Comparison of ENCODE assay signal across 28 mouse cellular contexts in genomic region chr5:135162821-135163220, GRCm38 (mm10). TPM values are rescaled to one million over a fixed set of nuclear protein-coding genes. Genes with fewer than 3 reads are reported as not detected.
A peak's percentile ranks its signal among the peaks of the same experiment; 100 is the strongest.
DNase-seq lines count a peak whose midpoint lies in the region; ATAC-seq lines count a peak whose summit lies in the region.
"Had no signal": no experiment of that assay in that cellular context is flagged by ENCODE, and none has a peak within 500 bp of the region (broad histone marks: within the 10 kb centered on the region; RNA-seq: fewer than 3 reads in every experiment).

No protein-coding gene starts in this region.

- H3K36me3 ChIP-seq in intestine, embryonic 16.5 days (ENCODE audit: control insufficient read depth, insufficient read depth, low read length): peaks cover 10% of the 10 kb centered on the region
- peaks cover 41% of the 10 kb centered on the region for H3K36me3 ChIP-seq in intestine, embryonic 15.5 days
- peaks cover 42% of the 10 kb centered on the region for H3K36me3 ChIP-seq in kidney, embryonic 14.5 days (ENCODE audit: control insufficient read depth, insufficient read depth, low read length)

- peak; percentile 60 for DNase-seq in kidney, postnatal 14 days
- DNase-seq in heart, postnatal 25 days (ENCODE audit: low spot score): no peak
- DNase-seq in adrenal gland, postnatal 14 days: no peak
- DNase-seq: adrenal gland, postnatal 25 days; cerebellum, postnatal 10 days; gastrocnemius, postnatal 10 days; heart, postnatal 14 days; layer of hippocampus, adult 9-11 months; liver, embryonic 13.5 days; lung, adult 18-20 months; right cerebral cortex, postnatal 25 days; thymus, postnatal 14 days had no signal

- no peaks in the 10 kb centered on the region for H3K27me3 ChIP-seq in intestine, embryonic 16.5 days (replicated peaks; ENCODE audit: control insufficient read depth, insufficient read depth, low read length)
- H3K27me3 ChIP-seq in intestine, embryonic 15.5 days (replicated peaks): no peaks in the 10 kb centered on the region
- no peaks in the 10 kb centered on the region for H3K27me3 ChIP-seq in kidney, embryonic 14.5 days (ENCODE audit: control insufficient read depth, insufficient read depth, low read length)
- H3K27me3 ChIP-seq: embryonic facial prominence, embryonic 15.5 days; forebrain, embryonic 13.5 days; limb, embryonic 15.5 days; liver, embryonic 13.5 days; midbrain, embryonic 15.5 days; Patski; stomach, embryonic 15.5 days had no signal

- H3K4me3 ChIP-seq in intestine, embryonic 16.5 days (ENCODE audit: low read length): no peak overlapping the region
- H3K4me3 ChIP-seq in intestine, embryonic 15.5 days (replicated peaks): no peak overlapping the region
- no peak overlapping the region for H3K4me3 ChIP-seq in kidney, embryonic 14.5 days (ENCODE audit: low read length)
- H3K4me3 ChIP-seq: embryonic facial prominence, embryonic 10.5 days; embryonic facial prominence, embryonic 15.5 days; forebrain, embryonic 13.5 days; limb, embryonic 10.5 days; limb, embryonic 15.5 days; liver, embryonic 13.5 days; midbrain, embryonic 15.5 days; stomach, embryonic 15.5 days had no signal

- no peaks in the 10 kb centered on the region for H3K4me1 ChIP-seq in intestine, embryonic 16.5 days (ENCODE audit: control insufficient read depth, insufficient read depth, low read length)
- H3K4me1 ChIP-seq in intestine, embryonic 15.5 days (replicated peaks): 0 out of 2 replicates have a peak, but pooled peaks cover under 1% of the 10 kb centered on the region
- H3K4me1 ChIP-seq in kidney, embryonic 14.5 days (ENCODE audit: control insufficient read depth, insufficient read depth, low read length): no peaks in the 10 kb centered on the region
- H3K4me1 ChIP-seq: forebrain, embryonic 13.5 days had no signal

- no peak overlapping the region for H3K4me2 ChIP-seq in intestine, embryonic 16.5 days (ENCODE audit: low read depth, low read length)
- no peak overlapping the region for H3K4me2 ChIP-seq in intestine, embryonic 15.5 days (replicated peaks)
- H3K4me2 ChIP-seq in kidney, embryonic 14.5 days (replicated peaks; ENCODE audit: low read depth, low read length): no peak overlapping the region
- H3K4me2 ChIP-seq: embryonic facial prominence, embryonic 15.5 days; forebrain, embryonic 13.5 days; limb, embryonic 15.5 days; liver, embryonic 13.5 days; midbrain, embryonic 15.5 days; stomach, embryonic 15.5 days had no signal

- H3K27ac ChIP-seq in intestine, embryonic 16.5 days (ENCODE audit: low read length): no peak overlapping the region
- no peak overlapping the region for H3K27ac ChIP-seq in intestine, embryonic 15.5 days
- peak overlapping the region; percentile 74 for H3K27ac ChIP-seq in kidney, embryonic 14.5 days (ENCODE audit: low read depth, low read length)
- H3K27ac ChIP-seq: embryonic facial prominence, embryonic 10.5 days; embryonic facial prominence, embryonic 15.5 days; forebrain, embryonic 13.5 days; hindbrain, postnatal 0 days; limb, embryonic 10.5 days; limb, embryonic 15.5 days; liver, embryonic 13.5 days; macrophage; midbrain, embryonic 15.5 days; stomach, embryonic 15.5 days had no signal

- WGBS in intestine, embryonic 16.5 days: 80% methylated on average over 6 of the region's 6 CpGs
- 82% methylated on average over 6 of the region's 6 CpGs for WGBS in intestine, embryonic 15.5 days
- 67% methylated on average over 6 of the region's 6 CpGs for WGBS in kidney, embryonic 14.5 days

- no peaks in the 10 kb centered on the region for H3K9me3 ChIP-seq in intestine, embryonic 16.5 days (ENCODE audit: control insufficient read depth, low read length)
- H3K9me3 ChIP-seq in intestine, embryonic 15.5 days: no peaks in the 10 kb centered on the region
- no peaks in the 10 kb centered on the region for H3K9me3 ChIP-seq in kidney, embryonic 14.5 days (ENCODE audit: control insufficient read depth, low read length)
- H3K9me3 ChIP-seq: embryonic facial prominence, embryonic 10.5 days; embryonic facial prominence, embryonic 15.5 days; forebrain, embryonic 13.5 days; limb, embryonic 10.5 days; limb, embryonic 15.5 days; liver, embryonic 13.5 days; midbrain, embryonic 15.5 days; stomach, embryonic 15.5 days had no signal

- peak; percentile 13; the same call in 1 of the 2 replicates for ATAC-seq in intestine, embryonic 16.5 days
- ATAC-seq in intestine, embryonic 15.5 days: no peak
- ATAC-seq in kidney, embryonic 14.5 days (ENCODE audit: low FRiP score, low TSS enrichment): peak; percentile 49; the same call in 1 of the 2 replicates
- no peak for ATAC-seq in granulocyte monocyte progenitor cell, adult 5-6 weeks (replicated peaks; ENCODE audit: poor library complexity, severe bottlenecking)
- ATAC-seq: forebrain, embryonic 13.5 days; hindbrain, postnatal 0 days; intestine, postnatal 0 days; lung, postnatal 0 days; midbrain, embryonic 15.5 days; Patski had no signal

- intact Hi-C loops in heart, postnatal 25 days (cut with DNase I): no loop called here

- no peak overlapping the region for H3K9ac ChIP-seq in intestine, embryonic 16.5 days (ENCODE audit: low read depth, low read length)
- H3K9ac ChIP-seq in intestine, embryonic 15.5 days: no peak overlapping the region
- no peak overlapping the region for H3K9ac ChIP-seq in kidney, embryonic 14.5 days (ENCODE audit: low read depth, low read length)
- H3K9ac ChIP-seq: embryonic facial prominence, embryonic 15.5 days; forebrain, embryonic 13.5 days; limb, embryonic 15.5 days; liver, embryonic 13.5 days; midbrain, embryonic 15.5 days; stomach, embryonic 15.5 days had no signal

RNA-seq across cellular contexts. Expression of gene Bcl7b, which starts 5.3 kb away (rescaled TPM):
- polyA plus RNA-seq in intestine, embryonic 16.5 days (2015; fragmentation: Nextera tagmentation; extraction: Ambion mirVana): 53.7 and 54.7 TPM in 2 replicates
- 50.2 and 50.3 TPM in 2 replicates for polyA plus RNA-seq in intestine, embryonic 15.5 days (2015; fragmentation: Nextera tagmentation; extraction: Ambion mirVana)
- polyA plus RNA-seq in kidney, embryonic 14.5 days (2014; fragmentation: Nextera tagmentation; extraction: Ambion mirVana): 47.9 and 56.1 TPM in 2 replicates
- 10 to 100 TPM; 35.1 to 35.2 TPM for total RNA-seq in heart, postnatal 25 days (2021)
- total RNA-seq in adrenal gland, postnatal 14 days (2021): 53.3 and 57.9 TPM in 2 replicates
- 15.8 and 38.5 TPM in 2 replicates for total RNA-seq in granulocyte monocyte progenitor cell, adult 5-6 weeks (2014; fragmentation: Nextera tagmentation)
- total RNA-seq in granulocyte monocyte progenitor cell, adult 5-6 weeks (2017): 20.7 and 36.9 TPM in 2 replicates

RNA-seq across cellular contexts. Expression of gene Tbl2, which starts 13.4 kb away (rescaled TPM):
- 26.1 and 27.4 TPM in 2 replicates for polyA plus RNA-seq in intestine, embryonic 16.5 days (2015; fragmentation: Nextera tagmentation; extraction: Ambion mirVana)
- 26.3 and 28.0 TPM in 2 replicates for polyA plus RNA-seq in intestine, embryonic 15.5 days (2015; fragmentation: Nextera tagmentation; extraction: Ambion mirVana)
- 11.9 and 24.5 TPM in 2 replicates for polyA plus RNA-seq in kidney, embryonic 14.5 days (2014; fragmentation: Nextera tagmentation; extraction: Ambion mirVana)
- 10 to 100 TPM; 11.2 to 14.6 TPM for total RNA-seq in heart, postnatal 25 days (2021)
- total RNA-seq in adrenal gland, postnatal 14 days (2021): 26.5 and 26.6 TPM in 2 replicates
- total RNA-seq in granulocyte monocyte progenitor cell, adult 5-6 weeks (2014; fragmentation: Nextera tagmentation): 14.7 and 19.2 TPM in 2 replicates
- total RNA-seq in granulocyte monocyte progenitor cell, adult 5-6 weeks (2017): 19.1 and 23.0 TPM in 2 replicates

RNA-seq across cellular contexts. Expression of gene Baz1b, which starts 24.2 kb away (rescaled TPM):
- 19.0 and 20.9 TPM in 2 replicates for polyA plus RNA-seq in intestine, embryonic 16.5 days (2015; fragmentation: Nextera tagmentation; extraction: Ambion mirVana)
- polyA plus RNA-seq in intestine, embryonic 15.5 days (2015; fragmentation: Nextera tagmentation; extraction: Ambion mirVana): 33.1 and 34.1 TPM in 2 replicates
- 35.8 and 68.8 TPM in 2 replicates for polyA plus RNA-seq in kidney, embryonic 14.5 days (2014; fragmentation: Nextera tagmentation; extraction: Ambion mirVana)
- 10 to 100 TPM; 38.2 to 45.3 TPM for total RNA-seq in heart, postnatal 25 days (2021)
- 84.6 and 87.4 TPM in 2 replicates for total RNA-seq in adrenal gland, postnatal 14 days (2021)
- 121 and 122 TPM in 2 replicates for total RNA-seq in granulocyte monocyte progenitor cell, adult 5-6 weeks (2014; fragmentation: Nextera tagmentation)
- 140 and 147 TPM in 2 replicates for total RNA-seq in granulocyte monocyte progenitor cell, adult 5-6 weeks (2017)

Comparison
In these comparisons a context has a peak if more than half of its experiments do, and no peak if none do; other contexts are left out.
1. ATAC-seq: peak in intestine, embryonic 16.5 days (single experiment) and kidney, embryonic 14.5 days (single experiment); none in intestine, embryonic 15.5 days (single experiment) and granulocyte monocyte progenitor cell, adult 5-6 weeks (single experiment).